Mouse (Mus musculus) bone marrow macrophage, adult 2 months (primary cell): ENCODE results near the gene Them7.

Experiments
- CTCF ChIP-seq: IDR thresholded peaks from 2 replicates; pipeline ENCODE4 v1.5.1; 2012; ENCODE audit warnings: low read depth, mild to moderate bottlenecking, low read length, moderate library complexity
- POLR2A ChIP-seq: IDR thresholded peaks from 2 replicates; pipeline ENCODE4 v1.6.1; 2012; ENCODE audit warnings: mild to moderate bottlenecking, low read depth, low read length, borderline replicate concordance

GRCm38 (mm10) chr2:105418629-105419227 lies 194.6 kb downstream of the Them7 start:
- no peak for TF ChIP-seq POLR2A
- no peak for TF ChIP-seq CTCF
